Mouse (Mus musculus) small intestine, adult 2 months (tissue): Measurements from ENCODE around the gene Iqschfp. TPM values are rescaled to one million over a fixed set of nuclear protein-coding genes. Genes with fewer than 3 reads are reported as not detected.

Source experiments
- H3K27ac ChIP-seq: fragments of 200-500 bp; 2 replicates; pipeline ENCODE4 v1.5.1; 2012; ENCODE audit warnings: low read depth, low read length, control low read depth, inconsistent platforms; ENCODE audit not compliant: insufficient read depth
- H3K27me3 ChIP-seq: fragments of 200-500 bp; 2 replicates; pipeline ENCODE4 v1.6.1; 2012; ENCODE audit warnings: mild to moderate bottlenecking, moderate library complexity, low read length, inconsistent platforms; ENCODE audit not compliant: control insufficient read depth, insufficient read depth
- H3K36me3 ChIP-seq: fragments of 200-500 bp; 2 replicates; pipeline ENCODE4 v1.6.1; 2012; ENCODE audit warnings: mild to moderate bottlenecking, low read length, control low read depth, inconsistent platforms; ENCODE audit not compliant: control insufficient read depth, insufficient read depth
- H3K4me1 ChIP-seq: fragments of 200-500 bp; 2 replicates; pipeline ENCODE4 v1.6.1; 2012; ENCODE audit warnings: low read length, inconsistent platforms, mixed read lengths; ENCODE audit not compliant: control insufficient read depth, insufficient read depth, insufficient read length
- H3K4me3 ChIP-seq: fragments of 200-500 bp; 2 replicates; pipeline ENCODE4 v1.5.1; 2012; ENCODE audit warnings: low read depth, mild to moderate bottlenecking, control low read depth, inconsistent platforms, low read length, moderate library complexity
- CTCF ChIP-seq: fragments of 200-500 bp; IDR thresholded peaks from 2 replicates; pipeline ENCODE4 v1.5.1; 2012; ENCODE audit warnings: low read depth, mild to moderate bottlenecking, control low read depth, inconsistent platforms, low read length, moderate library complexity, mixed read lengths; ENCODE audit not compliant: insufficient replicate concordance, insufficient read length; ENCODE audit errors: extremely low read depth
- POLR2A ChIP-seq: fragments of 200-500 bp; IDR thresholded peaks from 2 replicates; pipeline ENCODE4 v1.6.1; 2012; ENCODE audit warnings: low read depth, mild to moderate bottlenecking, control low read depth, inconsistent platforms, low read length, moderate library complexity
- WGBS: fragments of 180-500 bp; shearing (Covaris S2); methylation state at CpG from one replicate; pipeline ENCODE4 v1.1.7; 2018; 5-methylcytosine and 5-hydroxymethylcytosine counted together
- polyA plus RNA-seq: library from polyadenylated mRNA; depleted of rRNA; stranded (reverse); fragments of >200 nt; gene quantifications from 2 replicates; pipeline ENCODE4 v1.2.3, GENCODE M21; 2012

Iqschfp gene
- polyA plus RNA-seq, 1 experiment, result not detected

GRCm38 (mm10) chr3:68630261-68630660, 738.2 kb downstream of the Iqschfp start:
- 82% methylated on average over 4 of the region's 4 CpGs for WGBS
- TF ChIP-seq CTCF, result no peak
- no peak for TF ChIP-seq POLR2A
- Histone ChIP-seq H3K36me3 (no peaks in the 10 kb centered on the region), H3K27ac (no peak overlapping the region), H3K4me1 (no peaks in the 10 kb centered on the region), H3K27me3 (no peaks in the 10 kb centered on the region), H3K4me3 (no peak overlapping the region)

GRCm38 (mm10) chr3:68630821-68631220, 738.8 kb downstream of the Iqschfp start:
- TF ChIP-seq POLR2A (no peak), CTCF (no peak)
- no peaks in the 10 kb centered on the region for H3K27me3 ChIP-seq
- no peaks in the 10 kb centered on the region for H3K36me3 ChIP-seq
- H3K27ac ChIP-seq, result no peak overlapping the region
- H3K4me3 ChIP-seq, result no peak overlapping the region
- H3K4me1 ChIP-seq, result no peaks in the 10 kb centered on the region
- WGBS, result 78% methylated on average over 3 of the region's 3 CpGs

- TF ChIP-seq CTCF (no peak), POLR2A (no peak)
- 64% methylated on average over 3 of the region's 3 CpGs for WGBS
Measured at GRCm38 (mm10) chr3:68632714-68633113, 740.7 kb downstream of the Iqschfp start.

GRCm38 (mm10) chr3:68633577-68633976, 741.5 kb downstream of the Iqschfp start:
- no peak overlapping the region for H3K27ac ChIP-seq
- 85% methylated on average over 4 of the region's 4 CpGs for WGBS
- no peak for TF ChIP-seq CTCF
- TF ChIP-seq POLR2A, result no peak
- H3K4me3 ChIP-seq, result no peak overlapping the region
- no peaks in the 10 kb centered on the region for H3K27me3 ChIP-seq
- H3K36me3 ChIP-seq, result no peaks in the 10 kb centered on the region
- H3K4me1 ChIP-seq, result no peaks in the 10 kb centered on the region

More at GRCm38 (mm10) chr3:68632714-68633113, 740.7 kb downstream of the Iqschfp start:
- H3K27ac ChIP-seq, result no peak overlapping the region
- H3K36me3 ChIP-seq, result no peaks in the 10 kb centered on the region
- H3K4me3 ChIP-seq, result no peak overlapping the region
- H3K27me3 ChIP-seq, result no peaks in the 10 kb centered on the region
- no peaks in the 10 kb centered on the region for H3K4me1 ChIP-seq

- TF ChIP-seq POLR2A (no peak), CTCF (no peak)
- H3K27ac ChIP-seq, result no peak overlapping the region
- H3K4me1 ChIP-seq, result no peaks in the 10 kb centered on the region
- 36% methylated on average over 7 of the region's 7 CpGs for WGBS
- no peak overlapping the region for H3K4me3 ChIP-seq
- H3K36me3 ChIP-seq, result no peaks in the 10 kb centered on the region
- H3K27me3 ChIP-seq, result no peaks in the 10 kb centered on the region
Measured at GRCm38 (mm10) chr3:68637960-68638359, 745.9 kb downstream of the Iqschfp start.

- Histone ChIP-seq H3K4me1 (no peaks in the 10 kb centered on the region), H3K4me3 (no peak overlapping the region), H3K36me3 (no peaks in the 10 kb centered on the region), H3K27me3 (no peaks in the 10 kb centered on the region), H3K27ac (no peak overlapping the region)
- 88% methylated on average over 1 of the region's 1 CpGs for WGBS
- no peak for TF ChIP-seq CTCF
- no peak for TF ChIP-seq POLR2A
Measured at GRCm38 (mm10) chr3:68638703-68639102, 746.7 kb downstream of the Iqschfp start.

- Histone ChIP-seq H3K4me1 (no peaks in the 10 kb centered on the region), H3K27me3 (no peaks in the 10 kb centered on the region), H3K4me3 (no peak overlapping the region), H3K36me3 (no peaks in the 10 kb centered on the region), H3K27ac (no peak overlapping the region)
- WGBS, result 76% methylated on average over 7 of the region's 7 CpGs
- TF ChIP-seq POLR2A (no peak), CTCF (no peak)
Measured at GRCm38 (mm10) chr3:68642935-68643334, 750.9 kb downstream of the Iqschfp start.

- no peaks in the 10 kb centered on the region for H3K27me3 ChIP-seq
- peak; percentile 12; the same call in 1 of the 2 replicates for TF ChIP-seq CTCF
- TF ChIP-seq POLR2A, result no peak
- H3K4me3 ChIP-seq, result no peak overlapping the region
- no peak overlapping the region for H3K27ac ChIP-seq
- no peaks in the 10 kb centered on the region for H3K4me1 ChIP-seq
- no peaks in the 10 kb centered on the region for H3K36me3 ChIP-seq
- 73% methylated on average over 6 of the region's 6 CpGs for WGBS
Measured at GRCm38 (mm10) chr3:68646387-68647130, 754.5 kb downstream of the Iqschfp start.
